Mouse (Mus musculus) hindbrain, embryonic 16.5 days (tissue): ENCODE measurements around the gene 1700012P22Rik. TPM values are rescaled to one million over a fixed set of nuclear protein-coding genes. Genes with fewer than 3 reads are reported as not detected.

Source experiments
- ATAC-seq: fragments of 200-750 bp; cut with Nextera tagmentation; 2 replicates; pipeline ENCODE4 v1.8.0; 2017; ENCODE audit warnings: moderate TSS enrichment, moderate library complexity
- H3K27ac ChIP-seq: fragments of 300-500 bp; sonication (generic); 2 replicates; pipeline ENCODE4 v1.5.1; 2014; ENCODE audit warnings: low read depth, mild to moderate bottlenecking, control low read depth, low read length, moderate library complexity
- H3K27me3 ChIP-seq: fragments of 300-500 bp; sonication (generic); replicated peaks from 2 replicates; pipeline ENCODE4 v1.6.1; 2014; ENCODE audit warnings: low read length; ENCODE audit not compliant: control insufficient read depth, insufficient read depth
- H3K36me3 ChIP-seq: fragments of 300-500 bp; sonication (generic); 2 replicates; pipeline ENCODE4 v1.6.1; 2014; ENCODE audit warnings: mild to moderate bottlenecking, low read length, moderate library complexity, mixed read lengths; ENCODE audit not compliant: control insufficient read depth, insufficient read depth
- H3K4me1 ChIP-seq: fragments of 300-500 bp; sonication (generic); 2 replicates; pipeline ENCODE4 v1.6.1; 2014; ENCODE audit warnings: low read depth, low read length; ENCODE audit not compliant: control insufficient read depth, insufficient read depth
- H3K4me2 ChIP-seq: fragments of 300-500 bp; sonication (generic); 2 replicates; pipeline ENCODE4 v1.6.1; 2014; ENCODE audit warnings: mild to moderate bottlenecking, low read length, control low read depth, moderate library complexity
- H3K4me3 ChIP-seq: fragments of 300-500 bp; sonication (generic); 2 replicates; pipeline ENCODE4 v1.5.1; 2014; ENCODE audit warnings: mild to moderate bottlenecking, low read length, control low read depth, moderate library complexity
- H3K9ac ChIP-seq: fragments of 300-500 bp; sonication (generic); 2 replicates; pipeline ENCODE4 v1.6.1; 2014; ENCODE audit warnings: low read depth, mild to moderate bottlenecking, control low read depth, low read length, moderate library complexity
- H3K9me3 ChIP-seq: fragments of 300-500 bp; sonication (generic); 2 replicates; pipeline ENCODE4 v1.6.1; 2014; ENCODE audit warnings: mild to moderate bottlenecking, low read length, moderate library complexity; ENCODE audit not compliant: control insufficient read depth
- WGBS: fragments of 180-500 bp; shearing (Covaris S2); extraction: QIAGEN DNeasy Blood & Tissue Kit; methylation state at CpG from one replicate; pipeline ENCODE4 v1.1.7; 2014; 5-methylcytosine and 5-hydroxymethylcytosine counted together
- polyA plus RNA-seq: library from polyadenylated mRNA; unstranded; fragments of >200 nt; fragmentation: Nextera tagmentation; extraction: Ambion mirVana; gene quantifications from 2 replicates; pipeline ENCODE4 v1.2.1, GENCODE M21; 2015

The 1700012P22Rik gene
- 0.16 TPM in 1 of 2 replicates, not detected in the other for polyA plus RNA-seq

DNA sequence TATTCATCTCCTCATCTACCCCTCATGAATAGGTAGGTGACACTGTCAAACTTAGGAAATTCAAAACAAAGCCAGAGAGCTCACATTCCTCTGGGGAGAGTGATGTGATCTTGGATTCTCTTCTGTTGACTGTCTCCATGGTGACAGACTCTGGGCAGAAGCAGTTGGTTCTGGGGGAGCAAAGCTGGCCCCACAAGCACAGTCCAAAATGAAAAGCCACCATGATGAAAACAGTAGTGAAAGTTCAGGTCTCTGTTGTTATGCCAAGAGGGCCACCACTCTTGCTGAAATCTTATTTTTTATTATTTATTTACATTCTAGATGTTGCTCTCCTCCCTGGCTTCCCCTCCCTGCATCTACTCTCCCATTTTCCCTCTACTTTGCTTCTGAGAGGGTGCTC is at the start of gene 1700012P22Rik:
TSS of gene 1700012P22Rik (minus strand) at position 101 of the 400 bp plus-strand sequence.
- ATAC-seq: no peak
- Histone ChIP-seq H3K9ac (no peak within 1 kb of the TSS), H3K4me2 (no peak within 1 kb of the TSS)

GRCm38 (mm10) chr4:144468091-144468490 is 29.5 kb upstream of the 1700012P22Rik start:
- Histone ChIP-seq H3K9ac (no peak overlapping the region), H3K4me3 (no peak overlapping the region), H3K27me3 (no peaks in the 10 kb centered on the region), H3K36me3 (no peaks in the 10 kb centered on the region), H3K4me1 (no peaks in the 10 kb centered on the region), H3K27ac (no peak overlapping the region), H3K4me2 (no peak overlapping the region), H3K9me3 (peaks cover 14% of the 10 kb centered on the region)
- no peak for ATAC-seq
- 56% methylated on average over 1 of the region's 1 CpGs for WGBS

More for the DNA sequence above, at the start of gene 1700012P22Rik:
- H3K36me3 ChIP-seq: no peaks in the 10 kb centered on the region
- H3K27ac ChIP-seq: no peak within 1 kb of the TSS
- H3K4me3 ChIP-seq: no peak within 1 kb of the TSS
- peaks cover 15% of the 10 kb centered on the region for H3K9me3 ChIP-seq
- no peaks in the 10 kb centered on the region for H3K4me1 ChIP-seq
- H3K27me3 ChIP-seq: no peaks in the 10 kb centered on the region

DNA sequence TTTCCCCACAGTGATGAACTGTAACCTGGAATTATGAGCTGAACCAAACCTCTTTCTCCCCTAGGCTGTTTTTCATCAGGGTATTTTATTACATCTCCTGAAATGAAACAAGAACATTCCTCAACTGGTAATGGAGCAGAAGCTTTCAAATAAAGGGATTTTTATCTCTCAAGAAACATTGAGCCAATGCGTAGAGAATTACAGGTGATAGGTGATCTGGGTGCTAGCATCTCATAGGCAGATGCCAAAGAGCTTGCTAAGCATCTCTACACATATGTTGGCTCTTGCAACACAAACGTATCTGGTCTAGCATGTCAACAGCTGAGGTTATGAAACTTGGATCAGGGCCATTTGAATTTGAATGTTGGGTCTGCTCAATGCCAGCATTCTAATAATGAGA is 26.6 kb upstream of the 1700012P22Rik start:
- Histone ChIP-seq H3K4me3 (no peak overlapping the region), H3K4me1 (no peaks in the 10 kb centered on the region), H3K4me2 (no peak overlapping the region), H3K27ac (no peak overlapping the region), H3K27me3 (no peaks in the 10 kb centered on the region), H3K9ac (no peak overlapping the region), H3K36me3 (no peaks in the 10 kb centered on the region), H3K9me3 (peaks cover 10% of the 10 kb centered on the region)
- 82% methylated on average over 2 of the region's 2 CpGs for WGBS
- ATAC-seq: no peak

- Histone ChIP-seq H3K4me1 (no peaks in the 10 kb centered on the region), H3K27me3 (no peaks in the 10 kb centered on the region), H3K9me3 (peaks cover 11% of the 10 kb centered on the region), H3K9ac (no peak within 1 kb of the TSS), H3K4me2 (no peak within 1 kb of the TSS), H3K36me3 (no peaks in the 10 kb centered on the region), H3K4me3 (no peak within 1 kb of the TSS), H3K27ac (no peak within 1 kb of the TSS)
- no peak for ATAC-seq
- 74% methylated on average over 3 of the region's 3 CpGs for WGBS
Observed at GRCm38 (mm10) chr4:144463656-144464055, 25.1 kb upstream of the 1700012P22Rik start, which contains the start of gene Aadacl3. TSS of gene Aadacl3 (minus strand) at chr4:144463756.

- Histone ChIP-seq H3K27ac (no peak within 1 kb of the TSS), H3K9ac (no peak within 1 kb of the TSS), H3K9me3 (peaks cover 5% of the 10 kb centered on the region), H3K4me1 (no peaks in the 10 kb centered on the region), H3K4me2 (no peak within 1 kb of the TSS), H3K36me3 (no peaks in the 10 kb centered on the region), H3K27me3 (no peaks in the 10 kb centered on the region), H3K4me3 (no peak within 1 kb of the TSS)
- WGBS: 70% methylated on average over 2 of the region's 2 CpGs
- no peak for ATAC-seq
Observed at GRCm38 (mm10) chr4:144453217-144453616, 14.6 kb upstream of the 1700012P22Rik start, which contains the start of gene Gm9944. TSS of gene Gm9944 (minus strand) at chr4:144453317.

DNA sequence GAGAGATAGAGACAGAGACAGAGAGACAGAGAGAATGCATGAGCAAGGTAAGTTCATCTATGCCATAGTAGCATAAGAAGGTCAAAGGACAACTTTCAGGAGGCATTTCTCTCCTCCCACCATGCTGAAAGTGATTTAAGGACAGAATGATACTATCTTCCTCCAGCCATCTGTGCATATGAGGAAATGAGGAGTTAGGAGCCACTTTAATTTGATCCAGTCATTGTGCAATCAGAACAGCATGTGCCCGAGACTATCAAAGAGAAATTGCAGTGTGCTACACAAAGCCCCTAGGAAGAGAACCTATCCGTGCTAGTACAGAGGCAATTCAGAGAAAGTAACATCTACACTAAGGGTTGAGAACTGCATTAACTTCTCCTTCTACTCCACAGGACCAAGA is 10.0 kb upstream of the 1700012P22Rik start:
- Histone ChIP-seq H3K4me3 (no peak overlapping the region), H3K27me3 (no peaks in the 10 kb centered on the region), H3K4me2 (no peak overlapping the region), H3K27ac (no peak overlapping the region), H3K9ac (no peak overlapping the region), H3K4me1 (no peaks in the 10 kb centered on the region), H3K36me3 (no peaks in the 10 kb centered on the region), H3K9me3 (no peaks in the 10 kb centered on the region; the same call in none of the 2 replicates)
- no peak for ATAC-seq
- 88% methylated on average over 2 of the region's 2 CpGs for WGBS

GRCm38 (mm10) chr4:144441582-144441981 is 3.0 kb upstream of the 1700012P22Rik start:
- no peak overlapping the region for H3K9ac ChIP-seq

DNA sequence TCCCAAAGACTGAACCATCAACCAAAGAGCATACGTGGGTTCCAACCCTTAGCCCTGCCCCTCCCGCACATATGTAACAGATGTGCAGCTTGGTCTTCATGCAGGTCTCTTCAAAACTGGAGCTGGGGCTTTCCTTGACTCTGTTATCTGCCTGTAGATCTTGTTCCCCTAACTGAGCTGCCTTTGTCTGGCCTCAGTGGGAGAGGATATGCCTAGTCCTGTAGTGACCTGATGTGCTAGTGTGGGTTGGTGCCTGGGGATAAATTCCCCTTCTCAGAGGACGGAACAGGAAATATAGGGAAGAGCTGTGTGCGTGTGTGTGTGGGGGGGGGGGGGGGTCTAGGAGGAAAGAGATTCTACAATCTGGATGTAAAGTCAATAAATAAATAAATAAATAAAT is 2.5 kb upstream of the 1700012P22Rik start:
- Histone ChIP-seq H3K4me1 (no peaks in the 10 kb centered on the region), H3K27ac (no peak overlapping the region), H3K4me2 (no peak overlapping the region), H3K9ac (no peak overlapping the region), H3K36me3 (no peaks in the 10 kb centered on the region), H3K4me3 (no peak overlapping the region), H3K27me3 (no peaks in the 10 kb centered on the region), H3K9me3 (peaks cover 12% of the 10 kb centered on the region)
- WGBS: 95% methylated on average over 4 of the region's 4 CpGs
- no peak for ATAC-seq

More at GRCm38 (mm10) chr4:144441582-144441981, 3.0 kb upstream of the 1700012P22Rik start:
- no peak for ATAC-seq
- H3K27me3 ChIP-seq: no peaks in the 10 kb centered on the region
- H3K27ac ChIP-seq: no peak overlapping the region
- WGBS: 80% methylated on average over 1 of the region's 1 CpGs
- H3K4me2 ChIP-seq: no peak overlapping the region
- no peak overlapping the region for H3K4me3 ChIP-seq
- H3K36me3 ChIP-seq: no peaks in the 10 kb centered on the region
- H3K4me1 ChIP-seq: no peaks in the 10 kb centered on the region
- peaks cover 12% of the 10 kb centered on the region for H3K9me3 ChIP-seq

GRCm38 (mm10) chr4:144433216-144433615 is 5.4 kb downstream of the 1700012P22Rik start:
- Histone ChIP-seq H3K27ac (no peak overlapping the region), H3K36me3 (no peaks in the 10 kb centered on the region), H3K9ac (no peak overlapping the region), H3K27me3 (no peaks in the 10 kb centered on the region), H3K4me2 (no peak overlapping the region), H3K4me3 (no peak overlapping the region), H3K9me3 (peaks cover 7% of the 10 kb centered on the region; the same call in 1 of the 2 replicates), H3K4me1 (no peaks in the 10 kb centered on the region)
- WGBS: 91% methylated on average over 5 of the region's 5 CpGs
- no peak for ATAC-seq

GRCm38 (mm10) chr4:144430723-144431122 is 7.8 kb downstream of the 1700012P22Rik start:
- Histone ChIP-seq H3K9ac (no peak overlapping the region), H3K4me2 (no peak overlapping the region), H3K4me1 (no peaks in the 10 kb centered on the region), H3K36me3 (no peaks in the 10 kb centered on the region), H3K27me3 (no peaks in the 10 kb centered on the region), H3K9me3 (peaks cover 5% of the 10 kb centered on the region), H3K27ac (no peak overlapping the region), H3K4me3 (no peak overlapping the region)
- 90% methylated on average over 2 of the region's 2 CpGs for WGBS
- ATAC-seq: no peak
